ENCODE assay signal across 20 mouse cellular contexts in the genomic region with DNA sequence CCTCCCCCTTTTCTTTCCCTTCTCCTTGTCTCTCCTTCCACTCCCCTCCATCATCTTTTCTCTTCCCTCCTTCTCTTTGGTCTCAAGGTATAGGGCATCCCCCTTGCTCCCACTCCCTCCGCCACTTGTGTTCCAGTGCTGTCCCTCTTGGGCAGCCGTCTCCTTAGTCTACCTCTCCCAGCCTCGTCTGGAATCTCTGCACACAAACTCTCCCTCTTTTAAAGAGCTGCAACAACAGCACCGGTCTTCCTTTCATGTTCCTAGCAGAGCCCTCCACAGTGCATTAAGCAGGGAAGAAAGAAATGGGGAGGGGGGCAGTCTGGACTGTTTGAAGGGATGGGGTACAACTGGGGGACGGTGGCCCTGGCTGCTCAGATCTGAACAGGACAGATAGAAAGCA. TPM values are rescaled to one million over a fixed set of nuclear protein-coding genes. Genes with fewer than 3 reads are reported as not detected.
"Had no signal": no experiment of that assay in that cellular context is flagged by ENCODE, and none has a peak within 500 bp of the region (broad histone marks: within the 10 kb centered on the region; RNA-seq: fewer than 3 reads in every experiment).

No protein-coding gene starts in this region.

- DNase-seq: kidney, adult 2 months; kidney, postnatal 14 days; lung, adult 2 months; lung, postnatal 36 days; retina, postnatal 1 day; right cerebral cortex, postnatal 4 days; spleen, adult 18-20 months; thymus, adult 18-20 months; thymus, postnatal 14 days had no signal

- H3K4me2 ChIP-seq: kidney, embryonic 15.5 days; liver, embryonic 11.5 days; liver, embryonic 15.5 days had no signal

- ATAC-seq: lung, postnatal 0 days had no signal

- H3K27ac ChIP-seq: kidney, embryonic 15.5 days; limb, embryonic 10.5 days; liver, embryonic 15.5 days had no signal

- H3K36me3 ChIP-seq: kidney, embryonic 15.5 days; limb, embryonic 10.5 days; liver, embryonic 15.5 days had no signal

- H3K9me3 ChIP-seq: kidney, embryonic 15.5 days; liver, embryonic 15.5 days had no signal

- H3K4me1 ChIP-seq: liver, embryonic 15.5 days had no signal

- H3K4me3 ChIP-seq: kidney, embryonic 15.5 days; limb, embryonic 10.5 days; liver, embryonic 15.5 days had no signal

- H3K9ac ChIP-seq: kidney, embryonic 15.5 days; liver, embryonic 15.5 days had no signal

RNA-seq across cellular contexts. Expression of gene Pax7, which starts 3.4 kb away (rescaled TPM):
- total RNA-seq: left cerebral cortex, adult 18-20 months; left cerebral cortex, postnatal 14 days; megakaryocyte progenitor cell, adult 5-6 weeks; neutrophil, adult 5-6 weeks had no signal
- polyA plus RNA-seq: large intestine, adult 2 months; lung, postnatal 0 days; stomach, embryonic 14.5 days had no signal
